8 mouse cellular contexts compared by ENCODE assay signal in the genomic region with DNA sequence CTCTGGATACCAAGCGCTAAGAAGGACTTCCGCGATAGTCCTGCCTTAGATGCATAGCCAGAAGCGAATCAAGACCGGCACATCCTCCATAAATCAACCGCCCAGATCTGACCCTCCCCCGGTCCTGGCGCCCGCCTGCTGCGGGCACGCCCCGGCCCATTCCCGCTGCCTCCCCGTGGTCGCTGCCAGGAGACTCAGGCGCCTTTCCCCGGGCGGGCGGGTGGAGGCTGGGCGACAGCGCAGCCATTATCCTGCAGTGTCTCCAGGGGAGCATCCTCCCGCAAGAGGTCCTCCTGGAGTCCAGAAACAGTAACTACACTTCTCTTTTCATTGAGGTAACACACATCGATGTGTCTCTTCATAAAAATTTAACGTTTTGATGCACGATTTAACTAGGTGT. TPM values are rescaled to one million over a fixed set of nuclear protein-coding genes. Genes with fewer than 3 reads are reported as not detected.
DNase-seq lines count a peak whose midpoint lies in the region; ATAC-seq and TF ChIP-seq lines count a peak whose summit lies in the region.

No protein-coding gene starts in this region.

- peak overlapping the region; percentile 51 for H3K4me3 ChIP-seq in left cerebral cortex, adult 2 months

- ATAC-seq in megakaryocyte, adult 5-6 weeks (ENCODE audit: poor library complexity, severe bottlenecking): peak; percentile 87

- intact Hi-C loops in left cerebral cortex, adult 2 months (cut with DNase I): loop anchor here (2.0 kb wide), 1 partner anchor 56 kb away; no protein-coding TSS in a partner anchor

- peak overlapping the region; percentile 38; the same call in 1 of the 2 replicates for H3K27ac ChIP-seq in left cerebral cortex, adult 2 months

- TF ChIP-seq CTCF in left cerebral cortex, adult 2 months (IDR thresholded peaks at IDR 0.05): peak; percentile 61

- DNase-seq in adrenal gland, adult 18-20 months (ENCODE audit: low spot score in 2 of 2): peak; percentile 45 to 55
- DNase-seq in embryo, embryonic 10.5 days (ENCODE audit: low spot score): peak; percentile 73
- peak; percentile 50 for DNase-seq in gastrocnemius, postnatal 25 days
- DNase-seq in induced T-regulatory cell, adult 2 months (ENCODE audit: low read depth): peak; percentile 74
- peak; percentile 25 to 26 for DNase-seq in left cerebral cortex, adult 2 months (ENCODE audit: extremely low spot score in 1 of 2, low spot score in 2 of 2)
- peak; percentile 23 for DNase-seq in retina, postnatal 7 days (ENCODE audit: low read depth, low spot score)
- peak; percentile 30 for DNase-seq in urinary bladder, adult 2 months (ENCODE audit: low spot score)

RNA-seq across cellular contexts. Expression of a gene that starts 28.5 kb away (rescaled TPM):
- 1 to 10 TPM; 2.7 to 3.7 TPM for total RNA-seq in adrenal gland, adult 18-20 months (2021)
- 1 to 10 TPM; 1.2 to 1.3 TPM for total RNA-seq in gastrocnemius, postnatal 25 days (2021)
- 1 to 10 TPM; 5.1 to 5.8 TPM for total RNA-seq in left cerebral cortex, adult 2 months (2021)
- 3.0 and 3.3 TPM in 2 replicates for total RNA-seq in megakaryocyte, adult 5-6 weeks (2015)
- total RNA-seq in megakaryocyte, adult 5-6 weeks (2017): 9.3 and 9.4 TPM in 2 replicates
- 18.7 and 21.0 TPM in 2 replicates for polyA plus RNA-seq in urinary bladder, adult 2 months (2012; rRNA removed)

RNA-seq across cellular contexts. Expression of a gene that starts 34.2 kb away (rescaled TPM):
- total RNA-seq in adrenal gland, adult 18-20 months (2021): under 1 TPM; 0.13 to 0.45 TPM
- not detected for total RNA-seq in gastrocnemius, postnatal 25 days (2021)
- total RNA-seq in left cerebral cortex, adult 2 months (2021): 1 to 10 TPM; 5.0 to 5.2 TPM
- total RNA-seq in megakaryocyte, adult 5-6 weeks (2015): not detected in 2 replicates
- not detected in 2 replicates for total RNA-seq in megakaryocyte, adult 5-6 weeks (2017)
- 1.8 and 3.0 TPM in 2 replicates for polyA plus RNA-seq in urinary bladder, adult 2 months (2012; rRNA removed)

RNA-seq across cellular contexts. Expression of a gene that starts 54.9 kb away (rescaled TPM):
- total RNA-seq in adrenal gland, adult 18-20 months (2021): 10 to 100 TPM; 56.8 to 71.5 TPM
- 10 to 100 TPM; 25.6 to 26.9 TPM for total RNA-seq in gastrocnemius, postnatal 25 days (2021)
- total RNA-seq in left cerebral cortex, adult 2 months (2021): 10 to 100 TPM; 56.6 to 57.8 TPM
- 24.3 and 24.9 TPM in 2 replicates for total RNA-seq in megakaryocyte, adult 5-6 weeks (2015)
- 28.5 and 35.8 TPM in 2 replicates for total RNA-seq in megakaryocyte, adult 5-6 weeks (2017)
- polyA plus RNA-seq in urinary bladder, adult 2 months (2012; rRNA removed): 15.0 and 27.5 TPM in 2 replicates

Comparison
In these comparisons a context has a peak if more than half of its experiments do, and no peak if none do; other contexts are left out.
1. Peak in every context shown above with its lines: DNase-seq, ATAC-seq, H3K4me3 ChIP-seq and H3K27ac ChIP-seq.
2. DNase-seq: peak in every context shown above with its lines; median percentile 74 in induced T-regulatory cell, adult 2 months; 73 in embryo, embryonic 10.5 days; 50 in adrenal gland, adult 18-20 months; 50 in gastrocnemius, postnatal 25 days; 30 in urinary bladder, adult 2 months; 26 in left cerebral cortex, adult 2 months; 23 in retina, postnatal 7 days.
3. RNA of a gene that starts 34.2 kb away (total RNA-seq): 5.0 to 5.2 TPM in left cerebral cortex, adult 2 months; 0.13 to 0.45 TPM in adrenal gland, adult 18-20 months, not detected in gastrocnemius, postnatal 25 days and not detected in megakaryocyte, adult 5-6 weeks; every median in the first group is over 4 times any median in the second.